Mouse (Mus musculus): ENCODE results near the gene Grtp1. TPM values are rescaled to one million over a fixed set of nuclear protein-coding genes. Genes with fewer than 3 reads are reported as not detected.

Grtp1 gene
- total RNA-seq, 2 experiments from 2014 or later, result 4.9 to 5.1 TPM

GRCm38 (mm10) chr8:13204371-13205140 is 4.1 kb upstream of the Grtp1 start:
- peak in 1 of 2 experiments; percentile 53 for DNase-seq

- DNase-seq, result no peak
Observed at GRCm38 (mm10) chr8:13203472-13203871, 3.1 kb upstream of the Grtp1 start.

GRCm38 (mm10) chr8:13202806-13203205 is 2.4 kb upstream of the Grtp1 start:
- DNase-seq, result no peak

DNA sequence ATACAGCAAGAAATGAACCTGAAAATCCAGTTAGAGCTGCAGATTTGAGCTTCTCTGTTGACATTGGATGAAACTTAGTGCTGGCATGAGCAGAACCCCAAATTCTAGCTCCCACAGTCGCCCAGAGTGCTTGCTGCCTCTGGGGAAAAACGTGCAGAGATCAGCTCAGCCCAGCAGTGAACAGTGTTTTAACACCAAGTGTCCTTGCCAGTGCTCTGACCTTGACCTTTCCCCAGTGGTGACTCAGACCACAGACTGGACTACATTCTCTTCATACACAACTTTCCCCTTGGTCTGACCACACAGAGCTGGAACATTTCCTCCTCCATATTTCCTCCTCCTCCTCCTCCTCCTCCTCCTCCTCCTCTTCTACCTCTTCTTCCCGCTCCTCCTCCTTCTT is 1.6 kb upstream of the Grtp1 start:
- DNase-seq, result no peak

- no peak for DNase-seq
Observed at GRCm38 (mm10) chr8:13201013-13201334, 554 bp upstream of the Grtp1 start.

DNA sequence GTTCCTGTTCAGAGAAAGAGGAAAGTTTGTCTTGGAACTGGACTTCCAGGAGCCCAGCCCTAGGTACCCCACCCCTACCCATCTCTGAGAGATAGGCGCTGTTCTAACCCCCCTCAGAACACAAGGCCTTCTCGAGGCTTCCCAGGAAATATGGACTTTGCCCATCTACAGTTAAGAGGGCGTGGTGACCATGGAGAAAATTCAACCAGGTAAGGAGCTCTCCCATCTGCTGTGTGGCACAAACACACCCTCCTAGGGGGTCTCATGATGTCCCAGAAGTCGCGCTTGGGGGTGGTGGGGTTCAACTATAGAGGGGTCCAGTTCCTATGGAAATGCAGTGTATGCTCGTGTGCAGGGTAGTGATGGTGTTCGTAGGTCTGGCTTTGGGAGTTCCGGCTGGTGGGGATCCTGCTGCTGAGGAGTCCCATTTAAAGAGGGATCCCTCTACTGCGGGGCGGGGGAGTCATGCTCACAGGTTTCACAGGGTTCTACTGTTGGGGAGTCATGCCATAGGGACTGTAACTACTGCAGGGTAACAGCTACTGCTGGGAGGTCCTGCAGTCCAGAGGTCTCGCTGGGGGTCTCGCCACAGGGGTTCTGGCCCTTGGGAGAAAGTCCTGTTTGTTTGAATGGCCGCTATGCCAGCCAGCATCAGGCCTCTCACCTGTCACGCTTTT is 897 bp downstream of the Grtp1 start:
- no peak for DNase-seq

DNA sequence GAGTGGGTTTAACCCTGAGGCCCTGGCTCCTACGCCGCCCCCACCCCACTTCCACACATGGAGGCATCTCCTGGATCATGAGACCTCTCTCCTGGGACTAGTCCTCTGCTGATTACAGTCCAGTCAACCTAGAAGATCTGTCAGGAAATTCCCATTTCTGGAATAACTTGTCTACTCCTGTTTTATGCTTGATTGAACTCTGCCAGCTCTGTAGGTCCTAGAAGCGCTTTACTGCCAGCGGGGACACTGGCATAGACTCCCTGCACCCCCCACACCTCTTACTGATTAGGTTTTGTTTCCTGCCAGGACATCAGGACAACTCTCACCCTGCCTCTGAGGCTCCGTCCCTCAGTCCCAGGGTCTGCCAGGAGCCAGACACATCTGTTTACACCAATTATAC is 2.9 kb downstream of the Grtp1 start:
- DNase-seq, result no peak

GRCm38 (mm10) chr8:13194818-13195217 is 5.6 kb downstream of the Grtp1 start:
- no peak for DNase-seq

GRCm38 (mm10) chr8:13190235-13190634 is 10.2 kb downstream of the Grtp1 start:
- DNase-seq, result no peak

GRCm38 (mm10) chr8:13188857-13189256 is 11.6 kb downstream of the Grtp1 start:
- no peak for DNase-seq

DNA sequence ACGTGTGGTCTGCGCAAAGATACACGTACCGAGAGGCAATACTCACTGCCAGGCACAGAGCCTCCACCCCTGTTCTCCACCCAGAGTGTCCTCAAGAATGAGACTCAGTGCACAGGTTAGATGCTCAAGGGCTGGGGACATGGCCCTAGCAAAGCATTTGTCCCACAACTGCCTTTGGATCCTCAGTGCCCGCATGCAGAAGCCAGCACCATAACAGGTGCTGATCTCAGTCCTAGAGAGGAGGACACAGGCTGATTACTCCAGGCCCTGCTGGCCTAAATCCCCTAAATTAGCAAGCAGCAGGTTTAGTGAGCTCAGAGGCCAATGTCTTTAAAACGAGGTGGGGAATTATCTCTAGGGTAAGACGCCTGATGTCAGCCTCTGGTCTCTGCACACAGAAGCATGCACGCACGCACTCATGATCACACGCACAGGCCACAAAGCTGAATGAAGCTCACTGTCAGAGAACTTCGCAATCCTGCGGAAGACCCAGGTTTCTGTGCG is 12.3 kb downstream of the Grtp1 start:
- DNase-seq, result no peak

DNA sequence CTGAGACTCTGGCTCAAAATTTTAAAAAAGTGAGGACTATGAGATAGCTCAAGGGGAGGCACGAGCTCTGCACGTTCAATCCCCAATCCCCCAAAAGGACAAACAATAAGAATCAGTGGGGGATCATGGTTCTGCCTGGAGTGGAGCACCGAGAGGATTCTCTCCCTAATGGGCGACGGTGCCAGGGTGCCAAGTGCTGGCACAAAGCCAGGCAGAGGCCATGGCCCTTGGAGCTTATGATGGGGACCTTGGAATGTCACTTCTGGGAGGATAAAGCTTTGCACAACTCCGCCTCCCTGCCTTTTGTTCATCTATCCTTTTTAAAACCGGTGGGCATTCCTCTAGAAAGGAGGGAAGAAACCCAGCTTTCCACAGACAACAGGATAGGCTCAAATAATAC is 12.8 kb downstream of the Grtp1 start:
- no peak for DNase-seq

GRCm38 (mm10) chr8:13187229-13187628 is 13.2 kb downstream of the Grtp1 start:
- DNase-seq, result no peak

DNA sequence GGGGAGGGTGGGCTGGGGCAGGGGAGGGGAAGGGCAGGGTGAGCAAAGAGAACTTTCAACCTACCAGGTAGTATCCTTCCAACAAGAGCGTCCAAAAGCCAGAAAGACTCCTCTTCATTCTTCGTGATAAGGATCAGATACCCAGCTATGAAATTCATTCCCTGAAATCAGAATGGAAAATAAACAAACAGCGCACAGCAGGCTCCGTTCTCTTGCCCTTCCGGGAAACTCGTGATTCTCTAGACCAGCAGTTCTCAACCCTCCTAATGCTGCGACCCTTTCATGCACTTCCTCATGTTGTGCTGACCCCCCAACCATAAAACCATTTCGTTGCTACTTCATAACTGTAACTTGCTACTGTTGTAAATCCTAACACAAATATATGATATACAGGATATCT is 13.6 kb downstream of the Grtp1 start:
- DNase-seq, result no peak

GRCm38 (mm10) chr8:13181691-13181976 is 18.8 kb downstream of the Grtp1 start:
- DNase-seq, result no peak

DNA sequence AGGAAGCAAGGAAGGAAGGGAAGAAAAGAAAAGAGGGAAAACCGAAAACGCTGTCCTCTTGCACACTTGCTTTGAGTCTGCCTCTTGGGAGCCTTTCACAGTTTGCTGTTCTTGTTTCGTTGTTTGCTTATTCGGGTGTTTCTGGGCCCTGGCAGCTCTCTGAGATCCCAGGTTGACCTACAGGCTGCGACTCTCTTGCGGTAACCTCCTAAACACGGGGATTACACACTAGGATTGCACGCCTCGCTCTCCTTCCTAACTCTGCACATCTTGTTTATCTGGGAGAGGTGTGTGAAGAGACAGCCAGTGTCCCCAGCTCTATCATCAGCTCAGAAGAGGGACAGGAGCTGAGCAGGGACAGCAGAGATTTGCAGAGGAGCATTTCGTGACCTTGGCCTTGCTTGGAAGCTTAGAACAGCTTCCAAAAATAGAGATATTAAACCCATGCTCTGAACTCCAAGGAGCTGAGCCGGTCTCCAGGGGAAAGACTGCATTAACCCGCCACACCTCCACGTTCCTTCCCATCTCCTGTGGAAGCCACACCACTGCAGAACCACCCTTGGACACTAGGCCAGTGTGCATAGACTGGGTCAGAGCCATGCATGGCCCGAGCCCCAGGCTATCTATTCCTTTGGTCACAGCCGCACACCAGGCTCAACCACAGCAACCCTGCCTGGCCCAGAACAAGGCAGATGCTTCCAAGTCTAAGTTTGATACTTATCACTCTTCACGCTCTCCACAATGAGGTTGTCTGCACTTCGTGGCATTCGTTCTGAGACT is 19.3 kb downstream of the Grtp1 start:
- DNase-seq, result no peak

DNA sequence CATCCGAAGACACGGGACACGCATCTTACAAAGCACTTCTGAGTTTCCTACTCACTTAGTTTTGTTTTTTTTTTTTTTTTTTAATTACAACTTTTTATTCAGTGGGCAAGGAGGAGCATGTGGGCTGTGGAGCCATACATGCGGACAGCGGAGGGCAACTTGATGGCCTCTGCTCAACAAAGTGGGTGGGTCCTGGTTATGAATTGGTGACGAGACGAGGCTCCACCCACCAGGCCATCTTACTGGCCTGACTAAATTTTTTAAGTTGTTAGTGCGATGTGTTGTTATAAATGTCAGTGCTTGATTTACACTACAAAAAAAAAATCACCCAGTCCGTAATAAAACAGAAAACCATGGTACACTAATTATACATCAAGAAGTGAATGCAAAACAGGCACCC is 20.0 kb downstream of the Grtp1 start:
- no peak for DNase-seq

DNA sequence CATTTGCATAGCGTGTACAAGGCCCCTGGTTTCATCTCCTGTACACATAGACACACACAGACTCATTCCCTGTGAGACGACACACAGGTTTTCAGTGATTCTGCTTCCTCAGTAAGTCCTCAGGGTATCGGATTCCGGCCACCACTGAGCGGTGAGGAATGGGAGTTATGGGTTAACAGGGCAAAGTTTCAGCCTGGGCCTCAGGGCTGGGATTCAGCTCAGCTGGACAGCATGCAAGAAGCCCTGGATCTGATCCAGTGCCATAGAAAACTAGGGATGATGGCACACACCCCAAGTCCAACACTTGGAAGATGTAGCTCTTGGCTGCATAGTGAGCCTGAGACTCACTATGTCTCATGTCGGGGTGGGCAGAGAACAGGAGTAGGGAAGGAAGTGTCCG is 20.5 kb downstream of the Grtp1 start:
- no peak for DNase-seq

GRCm38 (mm10) chr8:13179482-13179881 is 20.9 kb downstream of the Grtp1 start:
- DNase-seq, result no peak

DNA sequence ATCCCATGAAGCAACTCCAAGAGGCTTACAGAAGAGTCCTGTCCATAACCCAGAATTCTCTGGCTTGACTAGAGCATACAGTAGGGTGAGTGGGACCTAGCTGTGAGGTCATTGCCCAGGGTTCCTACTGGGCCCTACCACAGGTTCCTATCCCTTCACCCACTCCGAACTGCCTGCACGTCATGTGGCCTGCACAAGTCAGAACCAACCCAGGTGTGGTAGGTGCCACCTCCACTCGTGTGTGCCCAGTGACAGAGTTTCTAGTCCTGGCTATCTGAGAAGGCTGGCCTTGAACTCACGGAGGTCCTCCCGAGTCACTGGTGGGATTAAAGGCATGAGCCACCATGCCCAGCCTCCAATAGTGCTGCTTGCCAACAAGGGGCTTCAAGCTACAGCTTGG is 22.3 kb downstream of the Grtp1 start:
- no peak for DNase-seq

GRCm38 (mm10) chr8:13177173-13177852 is 23.1 kb downstream of the Grtp1 start:
- DNase-seq, result no peak

DNA sequence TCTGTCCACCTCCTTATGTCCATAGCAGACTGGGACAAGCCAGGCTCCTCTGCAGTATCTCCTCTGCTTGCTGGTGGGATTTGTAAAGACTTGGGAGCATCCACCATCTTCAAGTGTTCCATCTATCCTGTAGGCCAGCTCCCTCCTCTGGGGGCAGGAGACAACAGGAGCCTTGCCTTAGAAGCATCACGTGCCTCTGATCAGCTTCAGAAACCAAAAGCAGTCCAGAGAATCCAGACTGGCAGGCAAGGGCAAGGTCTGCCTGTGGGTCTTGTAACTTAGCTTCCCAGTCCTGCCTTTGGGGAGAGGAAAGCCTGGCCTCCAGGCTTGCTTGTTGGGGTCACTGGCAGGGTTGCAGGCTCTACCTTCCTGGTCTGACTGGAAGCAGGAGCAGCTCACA is 24.8 kb downstream of the Grtp1 start:
- DNase-seq, result no peak

DNA sequence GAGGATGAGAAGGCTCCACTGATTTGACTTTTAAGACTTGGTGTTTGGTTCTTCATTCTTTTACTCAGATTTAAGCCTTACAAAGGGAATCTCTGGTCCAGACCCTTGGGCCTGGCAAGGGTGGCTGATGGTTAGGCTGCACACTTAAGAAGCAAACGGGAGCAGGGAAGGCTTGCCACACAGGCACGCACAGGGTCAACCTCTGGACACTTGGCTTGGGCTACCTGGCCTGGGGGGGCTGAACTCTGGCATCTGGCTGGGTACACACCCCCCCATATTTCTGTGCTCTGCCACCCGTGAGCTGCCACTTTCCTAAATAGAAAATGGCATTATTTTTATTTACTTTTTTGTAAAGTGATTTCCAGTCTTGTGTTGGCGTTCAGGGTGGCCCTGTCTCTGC is 25.6 kb downstream of the Grtp1 start:
- no peak for DNase-seq

Data from heart, adult 18-20 months (tissue).